Mouse (Mus musculus) liver, embryonic 16.5 days (tissue): ENCODE results near the gene Pde11a. TPM values are rescaled to one million over a fixed set of nuclear protein-coding genes. Genes with fewer than 3 reads are reported as not detected.

ENCODE experiments used
- ATAC-seq: fragments of 200-750 bp; cut with Nextera tagmentation; 2 replicates; pipeline ENCODE4 v1.8.0; 2017; ENCODE audit warnings: low read depth, mild to moderate bottlenecking, moderate number of reproducible peaks, moderate library complexity
- H3K27ac ChIP-seq: fragments of 300-500 bp; sonication (generic); 2 replicates; pipeline ENCODE4 v1.5.1; 2014; ENCODE audit warnings: mild to moderate bottlenecking, low read length
- H3K27me3 ChIP-seq: fragments of 300-500 bp; sonication (generic); 2 replicates; pipeline ENCODE4 v1.6.1; 2014; ENCODE audit warnings: low read depth, low read length, mixed read lengths; ENCODE audit not compliant: control insufficient read depth, insufficient read depth
- H3K36me3 ChIP-seq: fragments of 300-500 bp; sonication (generic); 2 replicates; pipeline ENCODE4 v1.6.1; 2014; ENCODE audit warnings: mild to moderate bottlenecking; ENCODE audit not compliant: control insufficient read depth, insufficient read depth
- H3K4me1 ChIP-seq: fragments of 300-500 bp; sonication (generic); 2 replicates; pipeline ENCODE4 v1.6.1; 2014; ENCODE audit warnings: low read depth, low read length, mixed read lengths; ENCODE audit not compliant: control insufficient read depth
- H3K4me2 ChIP-seq: fragments of 300-500 bp; sonication (generic); 2 replicates; pipeline ENCODE4 v1.6.1; 2014; ENCODE audit warnings: low read depth, low read length, mixed read lengths
- H3K4me3 ChIP-seq: fragments of 300-500 bp; sonication (generic); 2 replicates; pipeline ENCODE4 v1.5.1; 2014; ENCODE audit warnings: low read depth, mild to moderate bottlenecking, low read length
- H3K9ac ChIP-seq: fragments of 300-500 bp; sonication (generic); 2 replicates; pipeline ENCODE4 v1.6.1; 2014; ENCODE audit warnings: low read depth, low read length
- H3K9me3 ChIP-seq: fragments of 300-500 bp; sonication (generic); replicated peaks from 2 replicates; pipeline ENCODE4 v1.6.1; 2016; ENCODE audit warnings: low read length; ENCODE audit not compliant: control insufficient read depth
- WGBS: fragments of 180-500 bp; shearing (Covaris S2); extraction: QIAGEN DNeasy Blood & Tissue Kit; methylation state at CpG from one replicate; pipeline ENCODE4 v1.1.7; 2014; ENCODE audit not compliant: insufficient replicate concordance; 5-methylcytosine and 5-hydroxymethylcytosine counted together
- polyA plus RNA-seq: library from polyadenylated mRNA; unstranded; fragments of >200 nt; fragmentation: Nextera tagmentation; extraction: Ambion mirVana; gene quantifications from 2 replicates; pipeline ENCODE4 v1.2.1, GENCODE M21; 2015

Gene Pde11a
- polyA plus RNA-seq, 1 experiment from 2014 or later: 0.05 TPM

GRCm38 (mm10) chr2:76081991-76082390, 256.6 kb downstream of the Pde11a start:
- H3K4me2 ChIP-seq: no peak overlapping the region
- H3K27me3 ChIP-seq: no peaks in the 10 kb centered on the region
- no peaks in the 10 kb centered on the region for H3K9me3 ChIP-seq
- H3K4me1 ChIP-seq: no peaks in the 10 kb centered on the region
- H3K36me3 ChIP-seq: no peaks in the 10 kb centered on the region
- ATAC-seq: no peak
- H3K27ac ChIP-seq: no peak overlapping the region
- H3K4me3 ChIP-seq: no peak overlapping the region
- no peak overlapping the region for H3K9ac ChIP-seq
- WGBS: 29% methylated on average over 5 of the region's 5 CpGs

- Histone ChIP-seq H3K4me1 (no peaks in the 10 kb centered on the region), H3K9me3 (no peaks in the 10 kb centered on the region), H3K4me3 (no peak overlapping the region), H3K27ac (no peak overlapping the region), H3K4me2 (no peak overlapping the region), H3K36me3 (no peaks in the 10 kb centered on the region), H3K27me3 (no peaks in the 10 kb centered on the region), H3K9ac (no peak overlapping the region)
- 48% methylated on average over 3 of the region's 3 CpGs for WGBS
- no peak for ATAC-seq
Observed at GRCm38 (mm10) chr2:76080549-76080948, 258.0 kb downstream of the Pde11a start.

DNA sequence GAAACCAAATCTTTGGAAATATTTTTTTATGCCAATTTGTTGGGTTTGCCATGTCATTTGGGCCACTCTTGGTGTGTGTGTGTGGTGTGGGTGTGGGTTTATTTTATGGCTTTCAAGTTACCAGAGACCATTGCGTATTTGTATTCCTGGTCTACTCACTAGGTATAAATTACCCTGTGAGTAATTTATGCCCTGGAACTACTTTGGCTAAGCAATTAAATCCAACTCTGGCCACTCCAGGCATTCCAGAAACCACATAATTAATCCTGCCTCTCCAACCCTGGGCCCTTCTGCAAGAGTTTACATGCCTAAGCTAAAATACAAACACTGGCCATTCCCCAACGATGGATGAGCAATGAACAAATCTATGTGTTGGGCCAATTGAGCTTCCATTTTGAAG, 261.7 kb downstream of the Pde11a start:
- Histone ChIP-seq H3K36me3 (no peaks in the 10 kb centered on the region), H3K27ac (no peak overlapping the region), H3K9ac (no peak overlapping the region), H3K9me3 (no peaks in the 10 kb centered on the region), H3K4me1 (no peaks in the 10 kb centered on the region), H3K4me2 (no peak overlapping the region), H3K27me3 (no peaks in the 10 kb centered on the region), H3K4me3 (no peak overlapping the region)
- WGBS: 59% methylated on average over 2 of the region's 2 CpGs
- no peak for ATAC-seq

GRCm38 (mm10) chr2:76076047-76076446, 262.5 kb downstream of the Pde11a start:
- Histone ChIP-seq H3K36me3 (no peaks in the 10 kb centered on the region), H3K27ac (no peak overlapping the region), H3K4me2 (no peak overlapping the region), H3K9me3 (no peaks in the 10 kb centered on the region), H3K4me3 (no peak overlapping the region), H3K27me3 (no peaks in the 10 kb centered on the region), H3K4me1 (no peaks in the 10 kb centered on the region), H3K9ac (no peak overlapping the region)
- WGBS: 74% methylated on average over 4 of the region's 4 CpGs
- no peak for ATAC-seq

DNA sequence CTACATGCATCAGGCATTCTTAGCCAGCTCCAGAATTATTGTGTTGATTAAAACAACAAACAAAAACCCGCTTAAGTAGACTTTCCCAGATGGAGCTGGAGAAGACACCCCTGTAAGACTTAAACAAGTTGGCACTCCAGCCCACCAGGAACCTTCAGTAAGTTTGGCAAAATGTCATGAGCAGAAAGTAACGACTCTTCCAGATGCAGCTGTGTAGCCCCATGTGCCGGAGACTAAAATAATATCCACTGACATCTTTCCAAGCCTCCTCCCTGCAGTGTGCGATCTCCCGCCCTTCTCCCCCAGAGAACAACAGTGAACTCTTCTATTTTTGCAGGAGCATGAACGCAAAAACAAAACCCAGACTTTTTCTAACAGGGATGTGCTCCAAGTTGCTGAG, 265.5 kb downstream of the Pde11a start:
- Histone ChIP-seq H3K4me2 (no peak overlapping the region), H3K27ac (no peak overlapping the region), H3K36me3 (no peaks in the 10 kb centered on the region), H3K4me1 (no peaks in the 10 kb centered on the region), H3K9ac (no peak overlapping the region), H3K27me3 (no peaks in the 10 kb centered on the region), H3K4me3 (no peak overlapping the region), H3K9me3 (no peaks in the 10 kb centered on the region)
- WGBS: 55% methylated on average over 6 of the region's 6 CpGs
- ATAC-seq: no peak

DNA sequence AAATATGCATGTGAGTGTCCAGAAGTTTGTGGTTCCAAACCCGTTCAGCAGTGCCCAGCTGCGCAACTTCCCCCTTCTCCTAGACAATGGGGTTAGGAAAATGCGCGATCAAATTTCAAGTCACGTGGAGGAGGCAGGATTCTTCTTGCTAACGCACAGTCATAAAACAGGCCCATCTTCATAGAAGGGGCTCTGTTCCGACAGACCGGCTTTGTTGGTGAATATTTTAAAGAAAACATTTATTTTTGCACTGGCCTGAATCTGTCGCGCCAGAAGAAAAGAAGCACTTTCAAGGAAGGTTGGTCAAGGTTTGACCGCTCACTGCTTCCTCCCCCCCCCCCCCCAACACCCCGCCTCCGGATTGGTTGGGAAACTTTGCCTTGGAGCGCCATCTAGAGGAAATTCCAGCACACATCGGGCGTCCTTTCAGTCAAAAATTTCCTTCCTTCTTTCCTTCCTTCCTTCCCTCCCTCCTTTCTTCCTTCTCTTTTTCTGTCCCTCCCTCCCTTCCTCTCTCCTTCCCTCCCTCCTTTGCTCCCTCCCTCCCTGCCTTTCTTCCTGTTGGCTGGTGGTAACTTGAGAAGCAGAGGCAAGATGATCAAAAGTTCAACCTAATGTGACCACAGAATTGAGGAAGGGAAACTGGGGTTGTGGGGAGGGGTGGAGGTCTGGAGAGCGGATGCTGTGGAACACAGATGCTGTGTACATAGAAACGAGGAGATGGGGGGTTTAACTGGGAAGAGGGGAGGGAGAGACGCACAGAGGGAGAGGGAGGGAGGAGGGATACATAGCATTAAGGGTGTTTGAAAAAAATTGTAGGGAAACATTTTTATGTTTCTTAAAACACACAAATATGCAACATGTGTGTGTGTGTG, 267.9 kb downstream of the Pde11a start:
- Histone ChIP-seq H3K27me3 (no peaks in the 10 kb centered on the region), H3K9me3 (no peaks in the 10 kb centered on the region), H3K9ac (no peak overlapping the region), H3K4me3 (peak overlapping the region; percentile 35), H3K27ac (no peak overlapping the region), H3K4me2 (peak overlapping the region; percentile 42), H3K36me3 (no peaks in the 10 kb centered on the region), H3K4me1 (no peaks in the 10 kb centered on the region)
- under 1% methylated on average over 19 of the region's 19 CpGs for WGBS
- peak; percentile 75 for ATAC-seq

GRCm38 (mm10) chr2:76069238-76069637, 269.3 kb downstream of the Pde11a start:
- no peak overlapping the region for H3K9ac ChIP-seq
- no peak overlapping the region for H3K4me3 ChIP-seq
- H3K9me3 ChIP-seq: no peaks in the 10 kb centered on the region
- WGBS: 59% methylated on average over 13 of the region's 13 CpGs
- H3K27ac ChIP-seq: no peak overlapping the region
- no peaks in the 10 kb centered on the region for H3K27me3 ChIP-seq
- H3K4me1 ChIP-seq: no peaks in the 10 kb centered on the region
- no peak overlapping the region for H3K4me2 ChIP-seq
- H3K36me3 ChIP-seq: no peaks in the 10 kb centered on the region
- ATAC-seq: no peak

- 69% methylated on average over 10 of the region's 10 CpGs for WGBS
- no peak overlapping the region for H3K9ac ChIP-seq
- no peaks in the 10 kb centered on the region for H3K36me3 ChIP-seq
- H3K4me1 ChIP-seq: no peaks in the 10 kb centered on the region
- no peak for ATAC-seq
- no peak overlapping the region for H3K27ac ChIP-seq
- no peak overlapping the region for H3K4me3 ChIP-seq
- H3K27me3 ChIP-seq: no peaks in the 10 kb centered on the region
- no peaks in the 10 kb centered on the region for H3K9me3 ChIP-seq
- no peak overlapping the region for H3K4me2 ChIP-seq
Observed at GRCm38 (mm10) chr2:76068155-76068554, 270.4 kb downstream of the Pde11a start.

GRCm38 (mm10) chr2:76067144-76067543, 271.4 kb downstream of the Pde11a start:
- Histone ChIP-seq H3K4me3 (no peak overlapping the region), H3K27ac (no peak overlapping the region), H3K4me1 (no peaks in the 10 kb centered on the region), H3K9me3 (no peaks in the 10 kb centered on the region), H3K4me2 (no peak overlapping the region), H3K9ac (no peak overlapping the region), H3K36me3 (no peaks in the 10 kb centered on the region), H3K27me3 (no peaks in the 10 kb centered on the region)
- 47% methylated on average over 4 of the region's 4 CpGs for WGBS
- ATAC-seq: no peak
